Mouse (Mus musculus) limb, embryonic 14.5 days (tissue): ENCODE measurements at regions not wholly inside any gene's neighbourhood (a gene's known extent, or its start where the extent isn't known, plus 50 kb on each side); places are given as distances from the start of the nearest gene placed in this dataset.

Source experiments
- ATAC-seq: fragments of 200-750 bp; cut with Nextera tagmentation; 2 replicates; pipeline ENCODE4 v1.8.0; 2017; ENCODE audit warnings: low read depth, moderate number of reproducible peaks, moderate TSS enrichment; ENCODE audit not compliant: low FRiP score
- DNase-seq: peaks from one replicate; pipeline ENCODE4 v3.0.0-alpha.2; 2015; ENCODE audit warnings: low spot score
- H3K27ac ChIP-seq: fragments of 300-500 bp; sonication (generic); replicated peaks from 2 replicates; pipeline ENCODE4 v1.5.1; 2014; ENCODE audit warnings: low read depth, mild to moderate bottlenecking, low read length, moderate library complexity, mixed read lengths
- H3K27me3 ChIP-seq: fragments of 300-500 bp; sonication (generic); 2 replicates; pipeline ENCODE4 v1.6.1; 2014; ENCODE audit warnings: low read length, mixed read lengths; ENCODE audit not compliant: control insufficient read depth, insufficient read depth
- H3K36me3 ChIP-seq: fragments of 300-500 bp; sonication (generic); 2 replicates; pipeline ENCODE4 v1.6.1; 2014; ENCODE audit warnings: mild to moderate bottlenecking, low read length, moderate library complexity, mixed read lengths; ENCODE audit not compliant: control insufficient read depth, insufficient read depth
- H3K4me1 ChIP-seq: fragments of 300-500 bp; sonication (generic); 2 replicates; pipeline ENCODE4 v1.6.1; 2014; ENCODE audit warnings: antibody characterized with exemption, low read length, mixed read lengths; ENCODE audit not compliant: control insufficient read depth, insufficient read depth
- H3K4me2 ChIP-seq: fragments of 300-500 bp; sonication (generic); replicated peaks from 2 replicates; pipeline ENCODE4 v1.6.1; 2014; ENCODE audit warnings: low read depth, mild to moderate bottlenecking, low read length, moderate library complexity; ENCODE audit not compliant: severe bottlenecking
- H3K4me3 ChIP-seq: fragments of 300-500 bp; sonication (generic); replicated peaks from 2 replicates; pipeline ENCODE4 v1.5.1; 2014; ENCODE audit warnings: low read length
- H3K9ac ChIP-seq: fragments of 300-500 bp; sonication (generic); 2 replicates; pipeline ENCODE4 v1.6.1; 2014; ENCODE audit warnings: mild to moderate bottlenecking, low read depth, low read length, moderate library complexity; ENCODE audit not compliant: severe bottlenecking
- H3K9me3 ChIP-seq: fragments of 300-500 bp; sonication (generic); 2 replicates; pipeline ENCODE4 v1.6.1; 2016; ENCODE audit warnings: low read length; ENCODE audit not compliant: control insufficient read depth
- POLR2A ChIP-seq: fragments of 200-500 bp; IDR thresholded peaks from 2 replicates; pipeline ENCODE4 v1.8.0; 2012; ENCODE audit warnings: inconsistent platforms, mild to moderate bottlenecking, moderate library complexity, borderline replicate concordance; ENCODE audit not compliant: insufficient read depth, insufficient read length; ENCODE audit errors: extremely low read depth
- WGBS: fragments of 180-500 bp; shearing (Covaris S2); extraction: QIAGEN DNeasy Blood & Tissue Kit; methylation state at CpG from one replicate; pipeline ENCODE4 v1.1.7; 2014; 5-methylcytosine and 5-hydroxymethylcytosine counted together

DNA sequence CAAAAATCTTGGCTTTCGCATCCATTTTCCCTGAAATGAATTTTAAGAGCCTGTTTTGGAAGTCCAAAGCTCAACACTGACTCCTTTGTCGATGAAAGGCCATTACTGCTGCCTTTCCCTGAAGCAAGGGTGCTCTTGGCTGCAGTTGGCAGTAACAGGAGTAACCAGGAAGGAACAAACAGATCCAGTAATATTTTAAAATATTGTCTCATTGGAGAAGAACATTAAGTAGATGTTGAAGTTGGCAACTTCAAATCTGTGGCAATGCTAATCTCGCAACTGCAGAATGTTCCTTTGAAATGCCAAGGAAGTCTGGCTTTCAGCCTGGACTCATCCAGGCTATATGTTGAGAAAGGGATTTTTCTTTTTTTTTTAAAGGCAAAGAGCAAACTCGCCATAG lies 154.3 kb upstream of the Lef1 start:
- 77% methylated on average over 4 of the region's 4 CpGs for WGBS
- ATAC-seq (no peak), DNase-seq (no peak)
- H3K9ac ChIP-seq = no peak overlapping the region
- H3K9me3 ChIP-seq = peaks cover 8% of the 10 kb centered on the region
- TF ChIP-seq POLR2A = no peak
- H3K4me1 ChIP-seq = peaks cover 4% of the 10 kb centered on the region; the same call in 1 of the 2 replicates
- no peaks in the 10 kb centered on the region for H3K36me3 ChIP-seq
- no peak overlapping the region for H3K27ac ChIP-seq
- no peaks in the 10 kb centered on the region for H3K27me3 ChIP-seq
- H3K4me2 ChIP-seq = no peak overlapping the region
- no peak overlapping the region for H3K4me3 ChIP-seq

- no peak for DNase-seq
- Histone ChIP-seq H3K9me3 (peaks cover 8% of the 10 kb centered on the region), H3K27ac (no peak overlapping the region), H3K9ac (no peak overlapping the region), H3K36me3 (no peaks in the 10 kb centered on the region), H3K27me3 (no peaks in the 10 kb centered on the region), H3K4me3 (no peak overlapping the region), H3K4me2 (no peak overlapping the region), H3K4me1 (0 out of 2 replicates have a peak, but pooled peaks cover 4% of the 10 kb centered on the region)
- 71% methylated on average over 2 of the region's 2 CpGs for WGBS
- no peak for TF ChIP-seq POLR2A
- ATAC-seq = no peak
Measured at GRCm38 (mm10) chr3:130951381-130951780, 158.9 kb upstream of the Lef1 start.

GRCm38 (mm10) chr3:130950872-130951271 lies 159.4 kb upstream of the Lef1 start:
- Histone ChIP-seq H3K27ac (no peak overlapping the region), H3K4me2 (no peak overlapping the region), H3K27me3 (no peaks in the 10 kb centered on the region), H3K4me1 (0 out of 2 replicates have a peak, but pooled peaks cover 6% of the 10 kb centered on the region), H3K9ac (no peak overlapping the region), H3K4me3 (no peak overlapping the region), H3K36me3 (no peaks in the 10 kb centered on the region), H3K9me3 (peaks cover 8% of the 10 kb centered on the region)
- DNase-seq = no peak
- ATAC-seq = no peak
- 81% methylated on average over 6 of the region's 6 CpGs for WGBS
- TF ChIP-seq POLR2A = no peak

- WGBS = 92% methylated on average over 5 of the region's 5 CpGs
Measured at GRCm38 (mm10) chr3:130947880-130948279, 162.4 kb upstream of the Lef1 start.

GRCm38 (mm10) chr3:130947277-130947606 lies 163.0 kb upstream of the Lef1 start:
- TF ChIP-seq POLR2A = no peak
- ATAC-seq (no peak), DNase-seq (no peak)
- no peak overlapping the region for H3K27ac ChIP-seq
- no peaks in the 10 kb centered on the region for H3K9me3 ChIP-seq
- H3K9ac ChIP-seq = no peak overlapping the region
- H3K36me3 ChIP-seq = no peaks in the 10 kb centered on the region
- no peak overlapping the region for H3K4me3 ChIP-seq
- WGBS = 61% methylated on average over 4 of the region's 4 CpGs
- H3K4me1 ChIP-seq = peaks cover 13% of the 10 kb centered on the region; the same call in 1 of the 2 replicates
- H3K27me3 ChIP-seq = no peaks in the 10 kb centered on the region
- no peak overlapping the region for H3K4me2 ChIP-seq

More at GRCm38 (mm10) chr3:130947880-130948279, 162.4 kb upstream of the Lef1 start:
- H3K4me3 ChIP-seq = no peak overlapping the region
- H3K27me3 ChIP-seq = no peaks in the 10 kb centered on the region
- ATAC-seq = no peak
- H3K27ac ChIP-seq = no peak overlapping the region
- H3K9ac ChIP-seq = no peak overlapping the region
- peaks cover 12% of the 10 kb centered on the region; the same call in 1 of the 2 replicates for H3K4me1 ChIP-seq
- DNase-seq = no peak
- no peak overlapping the region for H3K4me2 ChIP-seq
- no peak for TF ChIP-seq POLR2A
- H3K9me3 ChIP-seq = no peaks in the 10 kb centered on the region
- H3K36me3 ChIP-seq = no peaks in the 10 kb centered on the region
